Mouse (Mus musculus) ES-E14 (cell line): Measurements from ENCODE around the gene Nudt7.

Experiments
- CHD2 ChIP-seq: IDR thresholded peaks from 2 replicates; pipeline ENCODE4 v1.6.1; 2014; ENCODE audit warnings: mild to moderate bottlenecking, low read depth, low read length, inconsistent platforms
- HCFC1 ChIP-seq: IDR thresholded peaks from 2 replicates; pipeline ENCODE4 v1.6.1; 2012; ENCODE audit warnings: low read length, inconsistent platforms, borderline replicate concordance; ENCODE audit not compliant: insufficient read depth
- MAFK ChIP-seq: IDR thresholded peaks from 2 replicates; pipeline ENCODE4 v1.6.1; 2014; ENCODE audit warnings: mild to moderate bottlenecking, low read depth, low read length, inconsistent platforms; ENCODE audit not compliant: insufficient read depth
- ZC3H11A ChIP-seq: IDR thresholded peaks from 2 replicates; pipeline ENCODE4 v1.6.1; 2012; ENCODE audit warnings: low read depth, mild to moderate bottlenecking, inconsistent platforms, low read length, borderline replicate concordance
- ZNF384 ChIP-seq: IDR thresholded peaks from 2 replicates; pipeline ENCODE4 v1.6.1; 2012; ENCODE audit warnings: low read depth, low read length, inconsistent platforms

GRCm38 (mm10) chr8:114130838-114131237, 2.5 kb upstream of the Nudt7 start:
- TF ChIP-seq CHD2, result no peak
- no peak for TF ChIP-seq HCFC1
- no peak for TF ChIP-seq ZC3H11A
- no peak for TF ChIP-seq MAFK
- no peak for TF ChIP-seq ZNF384
